Mouse (Mus musculus) hindbrain, embryonic 14.5 days (tissue): ENCODE measurements at regions not wholly inside any gene's neighbourhood (a gene's known extent, or its start where the extent isn't known, plus 50 kb on each side); places are given as distances from the start of the nearest gene placed in this dataset.

Source experiments
- ATAC-seq: fragments of 200-750 bp; cut with Nextera tagmentation; 2 replicates; pipeline ENCODE4 v1.8.0; 2017; ENCODE audit warnings: moderate number of reproducible peaks, mild to moderate bottlenecking, moderate TSS enrichment, moderate library complexity; ENCODE audit not compliant: low FRiP score
- DNase-seq: peaks from one replicate; pipeline ENCODE4 v3.0.0-alpha.2; 2015; ENCODE audit warnings: low spot score
- H3K27ac ChIP-seq: fragments of 300-500 bp; sonication (generic); 2 replicates; pipeline ENCODE4 v1.5.1; 2014; ENCODE audit warnings: mild to moderate bottlenecking, moderate library complexity
- H3K27me3 ChIP-seq: fragments of 300-500 bp; sonication (generic); 2 replicates; pipeline ENCODE4 v1.6.1; 2014; ENCODE audit warnings: mild to moderate bottlenecking, low read length, mixed read lengths; ENCODE audit not compliant: control insufficient read depth, insufficient read depth
- H3K36me3 ChIP-seq: fragments of 300-500 bp; sonication (generic); replicated peaks from 2 replicates; pipeline ENCODE4 v1.6.1; 2014; ENCODE audit not compliant: control insufficient read depth, insufficient read depth
- H3K4me1 ChIP-seq: fragments of 300-500 bp; sonication (generic); replicated peaks from 2 replicates; pipeline ENCODE4 v1.6.1; 2014; ENCODE audit warnings: antibody characterized with exemption, low read length, mixed read lengths; ENCODE audit not compliant: control insufficient read depth, insufficient read depth
- H3K4me2 ChIP-seq: fragments of 300-500 bp; sonication (generic); replicated peaks from 2 replicates; pipeline ENCODE4 v1.6.1; 2014; ENCODE audit warnings: mild to moderate bottlenecking, moderate library complexity
- H3K4me3 ChIP-seq: fragments of 300-500 bp; sonication (generic); replicated peaks from 2 replicates; pipeline ENCODE4 v1.5.1; 2014; ENCODE audit warnings: mild to moderate bottlenecking, low read length
- H3K9ac ChIP-seq: fragments of 300-500 bp; sonication (generic); 2 replicates; pipeline ENCODE4 v1.6.1; 2014
- H3K9me3 ChIP-seq: fragments of 300-500 bp; sonication (generic); 2 replicates; pipeline ENCODE4 v1.6.1; 2016; ENCODE audit warnings: low read length; ENCODE audit not compliant: control insufficient read depth
- WGBS: fragments of 180-500 bp; shearing (Covaris S2); extraction: QIAGEN DNeasy Blood & Tissue Kit; methylation state at CpG from one replicate; pipeline ENCODE4 v1.1.7; 2014; 5-methylcytosine and 5-hydroxymethylcytosine counted together

- no peaks in the 10 kb centered on the region for H3K36me3 ChIP-seq
- H3K9me3 ChIP-seq, result peaks cover 4% of the 10 kb centered on the region; the same call in 1 of the 2 replicates
- H3K4me1 ChIP-seq, result peaks cover 18% of the 10 kb centered on the region
- H3K27ac ChIP-seq, result no peak overlapping the region
- ATAC-seq (peak; percentile 57; the same call in 1 of the 2 replicates), DNase-seq (no peak)
- no peak overlapping the region for H3K4me3 ChIP-seq
- WGBS, result 12% methylated on average over 5 of the region's 5 CpGs
- no peak overlapping the region for H3K4me2 ChIP-seq
- H3K27me3 ChIP-seq, result no peaks in the 10 kb centered on the region
- H3K9ac ChIP-seq, result no peak overlapping the region
Measured at GRCm38 (mm10) chr1:64200387-64201023, 78.4 kb upstream of the Klf7 start.

GRCm38 (mm10) chr1:64198781-64199180 is 76.7 kb upstream of the Klf7 start:
- no peak for ATAC-seq
- no peak overlapping the region for H3K4me2 ChIP-seq
- no peak for DNase-seq
- no peak overlapping the region for H3K27ac ChIP-seq
- H3K4me3 ChIP-seq, result no peak overlapping the region
- H3K4me1 ChIP-seq, result peaks cover 18% of the 10 kb centered on the region
- H3K9me3 ChIP-seq, result no peaks in the 10 kb centered on the region
- no peaks in the 10 kb centered on the region for H3K27me3 ChIP-seq
- 80% methylated on average over 5 of the region's 5 CpGs for WGBS
- no peak overlapping the region for H3K9ac ChIP-seq
- no peaks in the 10 kb centered on the region for H3K36me3 ChIP-seq

GRCm38 (mm10) chr1:64198322-64198721 is 76.2 kb upstream of the Klf7 start:
- no peaks in the 10 kb centered on the region for H3K9me3 ChIP-seq
- no peaks in the 10 kb centered on the region for H3K36me3 ChIP-seq
- no peak for ATAC-seq
- peaks cover 22% of the 10 kb centered on the region for H3K4me1 ChIP-seq
- no peaks in the 10 kb centered on the region for H3K27me3 ChIP-seq
- H3K4me2 ChIP-seq, result no peak overlapping the region
- H3K4me3 ChIP-seq, result no peak overlapping the region
- DNase-seq, result no peak
- no peak overlapping the region for H3K27ac ChIP-seq
- WGBS, result 61% methylated on average over 2 of the region's 2 CpGs
- no peak overlapping the region for H3K9ac ChIP-seq

GRCm38 (mm10) chr1:64195970-64196491 is 73.9 kb upstream of the Klf7 start:
- Histone ChIP-seq H3K36me3 (no peaks in the 10 kb centered on the region), H3K9me3 (no peaks in the 10 kb centered on the region), H3K9ac (no peak overlapping the region), H3K4me1 (peaks cover 28% of the 10 kb centered on the region), H3K27ac (no peak overlapping the region), H3K27me3 (no peaks in the 10 kb centered on the region), H3K4me2 (no peak overlapping the region), H3K4me3 (no peak overlapping the region)
- peak; percentile 53 for ATAC-seq
- DNase-seq, result no peak
- 9% methylated on average over 4 of the region's 4 CpGs for WGBS

- no peak for ATAC-seq
- WGBS, result 87% methylated on average over 4 of the region's 4 CpGs
- no peak overlapping the region for H3K9ac ChIP-seq
- H3K27me3 ChIP-seq, result no peaks in the 10 kb centered on the region
- no peak for DNase-seq
- no peak overlapping the region for H3K4me3 ChIP-seq
- no peaks in the 10 kb centered on the region for H3K9me3 ChIP-seq
- no peak overlapping the region for H3K4me2 ChIP-seq
- no peak overlapping the region for H3K27ac ChIP-seq
- H3K36me3 ChIP-seq, result no peaks in the 10 kb centered on the region
- peaks cover 25% of the 10 kb centered on the region for H3K4me1 ChIP-seq
Measured at GRCm38 (mm10) chr1:64195294-64195693, 73.2 kb upstream of the Klf7 start.

GRCm38 (mm10) chr1:64193150-64193838 is 71.2 kb upstream of the Klf7 start:
- H3K4me3 ChIP-seq, result no peak overlapping the region
- 32% methylated on average over 13 of the region's 13 CpGs for WGBS
- H3K27me3 ChIP-seq, result no peaks in the 10 kb centered on the region
- peaks cover 30% of the 10 kb centered on the region for H3K4me1 ChIP-seq
- H3K27ac ChIP-seq, result no peak overlapping the region
- no peaks in the 10 kb centered on the region for H3K36me3 ChIP-seq
- no peak overlapping the region for H3K9ac ChIP-seq
- no peak overlapping the region for H3K4me2 ChIP-seq
- H3K9me3 ChIP-seq, result no peaks in the 10 kb centered on the region
- DNase-seq, result no peak
- no peak for ATAC-seq

GRCm38 (mm10) chr1:64192736-64193135 is 70.7 kb upstream of the Klf7 start:
- no peak overlapping the region for H3K9ac ChIP-seq
- H3K36me3 ChIP-seq, result no peaks in the 10 kb centered on the region
- no peak overlapping the region for H3K4me3 ChIP-seq
- no peaks in the 10 kb centered on the region for H3K9me3 ChIP-seq
- no peak overlapping the region for H3K4me2 ChIP-seq
- peaks cover 32% of the 10 kb centered on the region for H3K4me1 ChIP-seq
- WGBS, result 77% methylated on average over 3 of the region's 3 CpGs
- H3K27me3 ChIP-seq, result no peaks in the 10 kb centered on the region
- DNase-seq, result no peak
- H3K27ac ChIP-seq, result no peak overlapping the region
- ATAC-seq, result no peak

- 45% methylated on average over 11 of the region's 11 CpGs for WGBS
- H3K4me2 ChIP-seq, result no peak overlapping the region
- no peaks in the 10 kb centered on the region for H3K9me3 ChIP-seq
- ATAC-seq (peak; percentile 33; the same call in 1 of the 2 replicates), DNase-seq (no peak)
- peaks cover 32% of the 10 kb centered on the region for H3K4me1 ChIP-seq
- no peak overlapping the region for H3K9ac ChIP-seq
- H3K27me3 ChIP-seq, result no peaks in the 10 kb centered on the region
- no peaks in the 10 kb centered on the region for H3K36me3 ChIP-seq
- 0 out of 2 replicates have a peak overlapping the region, but pooled peaks have one; percentile 28 for H3K27ac ChIP-seq
- H3K4me3 ChIP-seq, result no peak overlapping the region
Measured at GRCm38 (mm10) chr1:64191242-64192220, 69.4 kb upstream of the Klf7 start.

- ATAC-seq, result no peak
- no peak for DNase-seq
- Histone ChIP-seq H3K27ac (peak overlapping the region; percentile 28; the same call in 1 of the 2 replicates), H3K9me3 (no peaks in the 10 kb centered on the region), H3K27me3 (no peaks in the 10 kb centered on the region), H3K4me3 (no peak overlapping the region), H3K4me2 (no peak overlapping the region), H3K36me3 (no peaks in the 10 kb centered on the region), H3K9ac (no peak overlapping the region), H3K4me1 (peaks cover 26% of the 10 kb centered on the region)
- WGBS, result 86% methylated on average over 4 of the region's 4 CpGs
Measured at GRCm38 (mm10) chr1:64190705-64191104, 68.6 kb upstream of the Klf7 start.
